Mouse (Mus musculus) CH12.LX (cell line): ENCODE measurements around the gene Fam240b.

Source experiments
- CTCF ChIP-seq, 2 experiments: IDR thresholded peaks in 1 of 2; conservative IDR thresholded peaks in 1 of 2; 2 replicates each; pipeline ENCODE4 v1.5.1; 2011 to 2012; ENCODE audit warnings: low read depth in 2 of 2, low read length in 2 of 2, improper control_type of control experiment in 1 of 2, inconsistent platforms in 1 of 2, mild to moderate bottlenecking in 1 of 2, moderate library complexity in 1 of 2
- ELF1 ChIP-seq: IDR thresholded peaks from 2 replicates; pipeline ENCODE4 v1.6.1; 2014; ENCODE audit warnings: low read depth, mild to moderate bottlenecking, inconsistent platforms, low read length, improper control_type of control experiment
- EP300 ChIP-seq: IDR thresholded peaks from 2 replicates; pipeline ENCODE4 v1.6.1; 2011; ENCODE audit warnings: low read length, improper control_type of control experiment
- JUN ChIP-seq: IDR thresholded peaks from 2 replicates; pipeline ENCODE4 v1.6.1; 2011; ENCODE audit warnings: low read depth, mild to moderate bottlenecking, low read length, improper control_type of control experiment, moderate library complexity; ENCODE audit not compliant: insufficient read depth
- MAX ChIP-seq: IDR thresholded peaks from 2 replicates; pipeline ENCODE4 v1.6.1; 2011; ENCODE audit warnings: low read length, improper control_type of control experiment
- MAZ ChIP-seq: IDR thresholded peaks from 2 replicates; pipeline ENCODE4 v1.6.1; 2012; ENCODE audit warnings: low read depth, mild to moderate bottlenecking, inconsistent platforms, low read length, improper control_type of control experiment, moderate library complexity
- MYC ChIP-seq: IDR thresholded peaks from 2 replicates; pipeline ENCODE4 v1.6.1; 2011; ENCODE audit warnings: low read depth, mild to moderate bottlenecking, improper control_type of control experiment, low read length
- NELFE ChIP-seq: IDR thresholded peaks from 2 replicates; pipeline ENCODE4 v1.6.1; 2011; ENCODE audit warnings: low read depth, low read length, improper control_type of control experiment
- PAX5 ChIP-seq: IDR thresholded peaks from 2 replicates; pipeline ENCODE4 v1.6.1; 2012; ENCODE audit warnings: low read length, inconsistent platforms, mixed read lengths
- POLR2A ChIP-seq: IDR thresholded peaks from 2 replicates; pipeline ENCODE4 v1.6.1; 2011; ENCODE audit warnings: low read depth, mild to moderate bottlenecking, improper control_type of control experiment, low read length
- USF1 ChIP-seq: IDR thresholded peaks from 2 replicates; pipeline ENCODE4 v1.6.1; 2014; ENCODE audit warnings: low read depth, mild to moderate bottlenecking, inconsistent platforms, low read length, improper control_type of control experiment
- ZNF384 ChIP-seq: IDR thresholded peaks from 2 replicates; pipeline ENCODE4 v1.6.1; 2012; ENCODE audit warnings: low read depth, low read length, improper control_type of control experiment, inconsistent platforms

DNA sequence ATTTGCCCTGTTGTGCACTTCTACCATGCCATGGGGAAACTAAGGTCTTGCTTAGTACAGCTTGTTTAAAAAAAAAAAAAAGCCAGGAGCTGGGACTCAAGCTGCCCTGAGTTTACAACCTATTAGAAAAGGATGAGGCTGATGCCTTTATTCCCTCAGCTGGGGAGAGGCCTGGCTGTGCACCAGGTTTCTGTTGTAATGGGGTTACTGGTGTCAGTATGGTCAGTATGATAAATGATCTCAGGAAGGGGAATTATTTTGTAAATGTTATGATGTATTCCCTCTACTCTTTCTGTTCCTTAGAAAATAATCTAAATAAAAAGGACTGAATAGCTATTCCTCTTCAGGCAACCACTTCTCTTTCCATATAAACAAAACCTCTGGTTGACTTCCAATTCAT is 14.0 kb upstream of the Fam240b start:
- TF ChIP-seq MYC (no peak), POLR2A (no peak), ELF1 (no peak), ZNF384 (no peak), EP300 (no peak), PAX5 (no peak), USF1 (no peak), MAZ (no peak), CTCF (conservative IDR thresholded peaks at IDR 0.05 in 1 of 2, IDR thresholded peaks at IDR 0.05 in 1 of 2; ENCODE audit: low read depth in 2 of 2, low read length in 2 of 2) (no peak), JUN (no peak), NELFE (no peak), MAX (no peak)
